Mouse (Mus musculus) lung, embryonic 16.5 days (tissue): ENCODE measurements at regions not wholly inside any gene's neighbourhood (a gene's known extent, or its start where the extent isn't known, plus 50 kb on each side); places are given as distances from the start of the nearest gene placed in this dataset.

Source experiments
- ATAC-seq: fragments of 200-750 bp; cut with Nextera tagmentation; 2 replicates; pipeline ENCODE4 v1.8.0; 2017; ENCODE audit warnings: low read depth, mild to moderate bottlenecking, moderate library complexity
- H3K27ac ChIP-seq: fragments of 300-500 bp; sonication (generic); 2 replicates; pipeline ENCODE4 v1.5.1; 2014; ENCODE audit warnings: mild to moderate bottlenecking, control low read depth, low read length
- H3K27me3 ChIP-seq: fragments of 300-500 bp; sonication (generic); 2 replicates; pipeline ENCODE4 v1.6.1; 2014; ENCODE audit warnings: low read depth, low read length, mixed read lengths; ENCODE audit not compliant: control insufficient read depth, insufficient read depth
- H3K36me3 ChIP-seq: fragments of 300-500 bp; sonication (generic); 2 replicates; pipeline ENCODE4 v1.6.1; 2014; ENCODE audit warnings: low read length; ENCODE audit not compliant: control insufficient read depth, insufficient read depth
- H3K4me1 ChIP-seq: fragments of 300-500 bp; sonication (generic); replicated peaks from 2 replicates; pipeline ENCODE4 v1.6.1; 2014; ENCODE audit warnings: low read length, mixed read lengths; ENCODE audit not compliant: control insufficient read depth, insufficient read depth
- H3K4me2 ChIP-seq: fragments of 300-500 bp; sonication (generic); 2 replicates; pipeline ENCODE4 v1.6.1; 2014; ENCODE audit warnings: low read depth, low read length, control low read depth
- H3K4me3 ChIP-seq: fragments of 300-500 bp; sonication (generic); 2 replicates; pipeline ENCODE4 v1.5.1; 2014; ENCODE audit warnings: mild to moderate bottlenecking, low read length, control low read depth
- H3K9ac ChIP-seq: fragments of 300-500 bp; sonication (generic); 2 replicates; pipeline ENCODE4 v1.6.1; 2014; ENCODE audit warnings: low read length, control low read depth
- H3K9me3 ChIP-seq: fragments of 300-500 bp; sonication (generic); 2 replicates; pipeline ENCODE4 v1.6.1; 2016; ENCODE audit warnings: low read length; ENCODE audit not compliant: control insufficient read depth
- WGBS: fragments of 180-500 bp; shearing (Covaris S2); extraction: QIAGEN DNeasy Blood & Tissue Kit; methylation state at CpG from one replicate; pipeline ENCODE4 v1.1.7; 2014; 5-methylcytosine and 5-hydroxymethylcytosine counted together

- Histone ChIP-seq H3K27ac (no peak overlapping the region), H3K9ac (no peak overlapping the region), H3K4me2 (no peak overlapping the region), H3K27me3 (no peaks in the 10 kb centered on the region), H3K9me3 (no peaks in the 10 kb centered on the region), H3K4me3 (no peak overlapping the region), H3K36me3 (no peaks in the 10 kb centered on the region), H3K4me1 (no peaks in the 10 kb centered on the region)
- 92% methylated on average over 6 of the region's 6 CpGs for WGBS
- no peak for ATAC-seq
Measured at GRCm38 (mm10) chr16:46331336-46331735, 167.0 kb downstream of the Nectin3 start.

- WGBS = 60% methylated on average over 3 of the region's 3 CpGs
- ATAC-seq = no peak
- no peak overlapping the region for H3K27ac ChIP-seq
Measured at GRCm38 (mm10) chr16:46299079-46299721, 144.3 kb upstream of the Gm4737 start.

GRCm38 (mm10) chr16:46297192-46297591 is 142.3 kb upstream of the Gm4737 start:
- no peak for ATAC-seq
- Histone ChIP-seq H3K4me3 (no peak overlapping the region), H3K4me2 (no peak overlapping the region), H3K9me3 (no peaks in the 10 kb centered on the region), H3K36me3 (no peaks in the 10 kb centered on the region), H3K9ac (no peak overlapping the region), H3K4me1 (no peaks in the 10 kb centered on the region), H3K27me3 (no peaks in the 10 kb centered on the region), H3K27ac (no peak overlapping the region)
- WGBS = 82% methylated on average over 2 of the region's 2 CpGs

More at GRCm38 (mm10) chr16:46299079-46299721, 144.3 kb upstream of the Gm4737 start:
- Histone ChIP-seq H3K4me1 (no peaks in the 10 kb centered on the region), H3K36me3 (no peaks in the 10 kb centered on the region), H3K4me3 (no peak overlapping the region), H3K9ac (no peak overlapping the region), H3K9me3 (no peaks in the 10 kb centered on the region), H3K4me2 (no peak overlapping the region), H3K27me3 (no peaks in the 10 kb centered on the region)

GRCm38 (mm10) chr16:46296412-46296811 is 141.5 kb upstream of the Gm4737 start:
- no peaks in the 10 kb centered on the region for H3K36me3 ChIP-seq
- H3K27ac ChIP-seq = no peak overlapping the region
- H3K9me3 ChIP-seq = no peaks in the 10 kb centered on the region
- H3K4me2 ChIP-seq = no peak overlapping the region
- H3K9ac ChIP-seq = no peak overlapping the region
- no peak overlapping the region for H3K4me3 ChIP-seq
- 72% methylated on average over 2 of the region's 2 CpGs for WGBS
- H3K4me1 ChIP-seq = no peaks in the 10 kb centered on the region
- H3K27me3 ChIP-seq = no peaks in the 10 kb centered on the region
- no peak for ATAC-seq

GRCm38 (mm10) chr16:46293831-46294230 is 139.0 kb upstream of the Gm4737 start:
- 42% methylated on average over 1 of the region's 1 CpGs for WGBS
- Histone ChIP-seq H3K9me3 (no peaks in the 10 kb centered on the region), H3K9ac (no peak overlapping the region), H3K4me2 (no peak overlapping the region), H3K4me1 (no peaks in the 10 kb centered on the region), H3K36me3 (no peaks in the 10 kb centered on the region), H3K27me3 (no peaks in the 10 kb centered on the region), H3K4me3 (no peak overlapping the region), H3K27ac (no peak overlapping the region)
- no peak for ATAC-seq

- Histone ChIP-seq H3K27me3 (no peaks in the 10 kb centered on the region), H3K27ac (no peak overlapping the region), H3K4me2 (no peak overlapping the region), H3K4me1 (no peaks in the 10 kb centered on the region), H3K4me3 (no peak overlapping the region), H3K9me3 (no peaks in the 10 kb centered on the region), H3K36me3 (no peaks in the 10 kb centered on the region), H3K9ac (no peak overlapping the region)
- no peak for ATAC-seq
- 70% methylated on average over 6 of the region's 6 CpGs for WGBS
Measured at GRCm38 (mm10) chr16:46291067-46291833, 136.4 kb upstream of the Gm4737 start.

- peak; percentile 87 for ATAC-seq
- Histone ChIP-seq H3K4me3 (no peak overlapping the region), H3K27me3 (no peaks in the 10 kb centered on the region), H3K4me2 (no peak overlapping the region), H3K27ac (no peak overlapping the region), H3K9me3 (no peaks in the 10 kb centered on the region), H3K9ac (no peak overlapping the region), H3K36me3 (no peaks in the 10 kb centered on the region), H3K4me1 (no peaks in the 10 kb centered on the region)
- 50% methylated on average over 2 of the region's 2 CpGs for WGBS
Measured at GRCm38 (mm10) chr16:46290199-46290598, 135.3 kb upstream of the Gm4737 start.

- H3K9ac ChIP-seq = no peak overlapping the region
- H3K4me3 ChIP-seq = no peak overlapping the region
- no peak overlapping the region for H3K4me2 ChIP-seq
- no peaks in the 10 kb centered on the region for H3K36me3 ChIP-seq
- H3K4me1 ChIP-seq = no peaks in the 10 kb centered on the region
- ATAC-seq = no peak
- H3K9me3 ChIP-seq = no peaks in the 10 kb centered on the region
- WGBS = 89% methylated on average over 2 of the region's 2 CpGs
- no peak overlapping the region for H3K27ac ChIP-seq
- no peaks in the 10 kb centered on the region for H3K27me3 ChIP-seq
Measured at GRCm38 (mm10) chr16:46267533-46267932, 112.7 kb upstream of the Gm4737 start.

GRCm38 (mm10) chr16:46251639-46252038 is 96.8 kb upstream of the Gm4737 start:
- Histone ChIP-seq H3K27me3 (no peaks in the 10 kb centered on the region), H3K4me2 (no peak overlapping the region), H3K27ac (no peak overlapping the region), H3K9ac (no peak overlapping the region), H3K9me3 (no peaks in the 10 kb centered on the region), H3K4me1 (no peaks in the 10 kb centered on the region), H3K4me3 (no peak overlapping the region), H3K36me3 (no peaks in the 10 kb centered on the region)
- ATAC-seq = no peak
- 66% methylated on average over 4 of the region's 4 CpGs for WGBS
